Mouse (Mus musculus) adrenal gland, adult (tissue): ENCODE measurements around the gene Kcnh3.

Experiments
- DNase-seq, 2 experiments: peaks; one replicate each; pipeline ENCODE4 v3.0.0; 2022 to 2023; ENCODE audit warnings: low spot score in 1 of 2; ENCODE audit not compliant: inconsistent age in 2 of 2

Gene Kcnh3

GRCm38 (mm10) chr15:99284527-99285188 lies 60.0 kb downstream of the Kcnh3 start:
- peak in 1 of 2 experiments; percentile 37 for DNase-seq

GRCm38 (mm10) chr15:99285189-99285535 lies 60.5 kb downstream of the Kcnh3 start:
- DNase-seq: no peak

DNA sequence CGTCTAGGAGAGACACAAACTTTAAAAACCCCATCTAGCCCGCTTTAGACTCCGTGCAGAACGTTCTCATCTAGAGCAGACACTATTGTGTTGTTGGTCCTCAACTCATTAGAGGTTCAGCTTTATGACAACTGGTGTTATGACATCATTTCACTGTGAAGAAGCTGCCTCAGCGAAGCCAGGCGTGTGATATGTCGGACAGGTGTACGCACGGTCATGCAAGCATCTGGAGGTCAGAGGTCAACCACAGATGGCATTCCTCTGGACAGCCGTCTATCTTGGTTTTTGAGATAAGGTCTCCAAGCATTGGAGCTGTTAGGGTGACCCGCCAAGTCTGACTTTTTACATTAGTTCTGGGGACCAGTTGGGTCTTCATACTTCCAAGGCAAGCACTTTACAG lies 65.9 kb downstream of the Kcnh3 start:
- no peak for DNase-seq
